Mouse (Mus musculus): ENCODE results near the gene Snai1. TPM values are rescaled to one million over a fixed set of nuclear protein-coding genes. Genes with fewer than 3 reads are reported as not detected.

Snai1 gene
- total and polyA plus RNA-seq, 3 experiments = 0.19 to 0.74 TPM; not detected in 1

GRCm38 (mm10) chr2:167503896-167504349 lies 34.1 kb upstream of the Snai1 start:
- Histone ChIP-seq H3K79me2 (ENCODE audit: control insufficient read depth, insufficient read depth, low read length, poor library complexity) (peaks cover 20% of the 10 kb centered on the region), H3K9ac (ENCODE audit: control insufficient read depth, low read depth, low read length, poor library complexity, severe bottlenecking) (peak overlapping the region; percentile 98), H3K36me3 (ENCODE audit: control insufficient read depth in 1 of 2, insufficient read depth in 2 of 2, low read length in 2 of 2) (peaks cover 7 to 17% of the 10 kb centered on the region in 2 experiments), H3K9me3 (replicated peaks; ENCODE audit: insufficient read depth, low read length) (no peaks in the 10 kb centered on the region), H3K27me3 (ENCODE audit: control insufficient read depth in 1 of 2, insufficient read depth in 2 of 2, low read length in 2 of 2) (no peaks in the 10 kb centered on the region), H3K4me3 (ENCODE audit: control insufficient read depth in 1 of 2, insufficient read depth in 1 of 2, low read depth in 2 of 2, low read length in 2 of 2) (peak overlapping the region; percentile 94 to 99), H3K27ac (ENCODE audit: control insufficient read depth, low read depth, low read length) (peak overlapping the region; percentile 65; the same call in 1 of the 2 replicates), H3K4me1 (ENCODE audit: control insufficient read depth in 1 of 2, insufficient read depth in 2 of 2, low read length in 2 of 2) (peaks cover 14 to 27% of the 10 kb centered on the region in 2 experiments)
- no peak for TF ChIP-seq GATA1 (IDR thresholded peaks at IDR 0.05; ENCODE audit: low read depth, low read length)
- no peak for TF ChIP-seq UBTF (IDR thresholded peaks at IDR 0.05; ENCODE audit: borderline replicate concordance, insufficient read depth, low read depth, low read length)
- no peak for TF ChIP-seq MAX (IDR thresholded peaks at IDR 0.05; ENCODE audit: low read length)
- no peak for DNase-seq (ENCODE audit: low read depth, low spot score)

- TF ChIP-seq MAX (IDR thresholded peaks at IDR 0.05; ENCODE audit: low read length) (no peak), MYB (IDR thresholded peaks at IDR 0.05; ENCODE audit: low read depth, low read length) (0 out of 2 replicates have a peak, but pooled peaks have one; percentile 26), POLR2AphosphoS5 (IDR thresholded peaks at IDR 0.05; ENCODE audit: borderline replicate concordance, low read depth, low read length) (no peak), MAFK (IDR thresholded peaks at IDR 0.05; ENCODE audit: borderline replicate concordance, low read depth, low read length) (no peak), E2F4 (IDR thresholded peaks at IDR 0.05; ENCODE audit: borderline replicate concordance, low read depth, low read length) (no peak), ETS1 (IDR thresholded peaks at IDR 0.05; ENCODE audit: low read depth, low read length) (peak; percentile 63), SMC3 (IDR thresholded peaks at IDR 0.05; ENCODE audit: low read depth, low read length) (no peak), CHD1 (IDR thresholded peaks at IDR 0.05; ENCODE audit: low read depth, low read length) (no peak), POLR2AphosphoS2 (IDR thresholded peaks at IDR 0.05; ENCODE audit: low read length) (no peak), TAL1 (IDR thresholded peaks at IDR 0.05; ENCODE audit: low read length) (peak; percentile 67), SIN3A (IDR thresholded peaks at IDR 0.05; ENCODE audit: low read length) (peak; percentile 29; the same call in 1 of the 2 replicates), BHLHE40 (IDR thresholded peaks at IDR 0.05; ENCODE audit: borderline replicate concordance, low read depth, low read length) (no peak), ELF1 (IDR thresholded peaks at IDR 0.05; ENCODE audit: low read depth, low read length) (peak; percentile 59; the same call in 1 of the 2 replicates), ZMIZ1 (IDR thresholded peaks at IDR 0.05; ENCODE audit: low read depth, low read length) (no peak), TCF12 (IDR thresholded peaks at IDR 0.05; ENCODE audit: low read depth, low read length) (peak; percentile 50), EP300 (IDR thresholded peaks at IDR 0.05; ENCODE audit: low read depth in 1 of 2, low read length in 2 of 2) (peak; percentile 36 to 37; a peak in 3 of 4 replicates), RCOR1 (IDR thresholded peaks at IDR 0.05; ENCODE audit: low read depth, low read length) (peak; percentile 47; the same call in 1 of the 2 replicates), GATA1 (IDR thresholded peaks at IDR 0.05; ENCODE audit: low read depth, low read length) (peak; percentile 19; the same call in 1 of the 2 replicates), USF1 (IDR thresholded peaks at IDR 0.05; ENCODE audit: low read depth, low read length) (no peak), JUND (IDR thresholded peaks at IDR 0.05; ENCODE audit: low read depth, low read length) (no peak)
- Histone ChIP-seq H3K9ac (ENCODE audit: control insufficient read depth, low read depth, low read length, poor library complexity, severe bottlenecking) (no peak overlapping the region), H3K4me3 (ENCODE audit: control insufficient read depth in 1 of 2, insufficient read depth in 1 of 2, low read depth in 2 of 2, low read length in 2 of 2) (peak overlapping the region in 1 of 2 experiments; percentile 14; a peak in 2 of 4 replicates), H3K9me3 (replicated peaks; ENCODE audit: insufficient read depth, low read length) (no peaks in the 10 kb centered on the region), H3K27ac (ENCODE audit: control insufficient read depth, low read depth, low read length) (peak overlapping the region; percentile 51), H3K4me1 (ENCODE audit: control insufficient read depth in 1 of 2, insufficient read depth in 2 of 2, low read length in 2 of 2) (peaks cover 16 to 27% of the 10 kb centered on the region in 2 experiments), H3K36me3 (ENCODE audit: control insufficient read depth in 1 of 2, insufficient read depth in 2 of 2, low read length in 2 of 2) (peaks cover 13 to 19% of the 10 kb centered on the region in 2 experiments), H3K79me2 (ENCODE audit: control insufficient read depth, insufficient read depth, low read length, poor library complexity) (peaks cover 20% of the 10 kb centered on the region), H3K27me3 (ENCODE audit: control insufficient read depth in 1 of 2, insufficient read depth in 2 of 2, low read length in 2 of 2) (no peaks in the 10 kb centered on the region)
- peak; percentile 72 for DNase-seq (ENCODE audit: low read depth, low spot score)
Measured at GRCm38 (mm10) chr2:167505127-167505526, 32.9 kb upstream of the Snai1 start.
